Mouse (Mus musculus) hindbrain, postnatal 0 days (tissue): ENCODE results near the gene Fstl3. TPM values are rescaled to one million over a fixed set of nuclear protein-coding genes. Genes with fewer than 3 reads are reported as not detected.

Source experiments
- ATAC-seq: fragments of 200-750 bp; cut with Nextera tagmentation; 2 replicates; pipeline ENCODE4 v1.8.0; 2017; ENCODE audit warnings: mild to moderate bottlenecking, moderate TSS enrichment, moderate library complexity
- DNase-seq: peaks from one replicate; pipeline ENCODE4 v3.0.0-alpha.2; 2015; ENCODE audit warnings: low spot score
- H3K27ac ChIP-seq: fragments of 300-500 bp; sonication (generic); 2 replicates; pipeline ENCODE4 v1.5.1; 2014; ENCODE audit warnings: mild to moderate bottlenecking
- H3K27me3 ChIP-seq: fragments of 300-500 bp; sonication (generic); 2 replicates; pipeline ENCODE4 v1.6.1; 2014; ENCODE audit warnings: low read length, mixed read lengths; ENCODE audit not compliant: insufficient read depth
- H3K36me3 ChIP-seq: fragments of 300-500 bp; sonication (generic); 2 replicates; pipeline ENCODE4 v1.6.1; 2014; ENCODE audit warnings: low read length, mixed read lengths; ENCODE audit not compliant: insufficient read depth
- H3K4me1 ChIP-seq: fragments of 300-500 bp; sonication (generic); 2 replicates; pipeline ENCODE4 v1.6.1; 2014; ENCODE audit warnings: antibody characterized with exemption, low read length, mixed read lengths; ENCODE audit not compliant: insufficient read depth
- H3K4me2 ChIP-seq: fragments of 300-500 bp; sonication (generic); 2 replicates; pipeline ENCODE4 v1.6.1; 2014; ENCODE audit warnings: low read depth, mild to moderate bottlenecking, low read length, moderate library complexity, mixed read lengths
- H3K4me3 ChIP-seq: fragments of 300-500 bp; sonication (generic); 2 replicates; pipeline ENCODE4 v1.5.1; 2014; ENCODE audit warnings: low read length
- H3K9ac ChIP-seq: fragments of 300-500 bp; sonication (generic); replicated peaks from 2 replicates; pipeline ENCODE4 v1.6.1; 2014; ENCODE audit warnings: mild to moderate bottlenecking, low read length, moderate library complexity, mixed read lengths
- H3K9me3 ChIP-seq: fragments of 300-500 bp; sonication (generic); 2 replicates; pipeline ENCODE4 v1.6.1; 2016; ENCODE audit warnings: low read length, mixed read lengths
- CTCF ChIP-seq: IDR thresholded peaks from 2 replicates; pipeline ENCODE4 v1.5.1; 2016; ENCODE audit warnings: antibody characterized with exemption, control low read depth, low read depth
- WGBS: fragments of 180-500 bp; shearing (Covaris S2); extraction: QIAGEN DNeasy Blood & Tissue Kit; methylation state at CpG from one replicate; pipeline ENCODE4 v1.1.7; 2014; 5-methylcytosine and 5-hydroxymethylcytosine counted together
- polyA plus RNA-seq: library from polyadenylated mRNA; unstranded; fragments of >200 nt; fragmentation: Nextera tagmentation; extraction: Ambion mirVana; gene quantifications from 2 replicates; pipeline ENCODE4 v1.2.1, GENCODE M21; 2015
- total RNA-seq: library from RNA; depleted of rRNA; stranded (reverse); fragments of >200 nt; gene quantifications from 2 replicates; pipeline ENCODE4 v1.2.3, GENCODE M21; 2014

Gene Fstl3
- total and polyA plus RNA-seq, 2 experiments from 2014 or later: 2.6 to 3.2 TPM

DNA sequence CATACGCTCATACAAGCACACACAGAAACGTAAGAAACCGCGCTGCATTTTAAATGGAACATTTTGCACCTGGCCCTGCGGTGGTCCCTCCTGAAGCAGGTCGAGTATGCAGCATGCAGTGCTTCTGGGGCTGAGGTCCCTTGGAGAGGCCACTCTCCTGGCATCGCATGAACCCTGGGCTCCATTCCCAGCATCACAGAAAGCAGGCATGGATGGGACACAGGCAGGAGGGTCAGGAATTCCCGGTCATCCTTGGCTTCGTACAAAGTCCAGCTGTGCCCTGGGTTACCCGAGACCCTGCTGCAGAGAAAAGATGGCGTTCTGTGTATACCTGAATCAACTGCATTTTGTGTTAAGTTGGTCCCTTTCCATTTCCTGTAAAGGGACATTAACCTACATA, 23.4 kb downstream of the Fstl3 start:
- no peaks in the 10 kb centered on the region for H3K9me3 ChIP-seq
- TF ChIP-seq CTCF: no peak
- H3K4me2 ChIP-seq: no peak overlapping the region
- H3K4me1 ChIP-seq: peaks cover 25% of the 10 kb centered on the region; the same call in 1 of the 2 replicates
- no peaks in the 10 kb centered on the region for H3K27me3 ChIP-seq
- ATAC-seq (no peak), DNase-seq (no peak)
- no peaks in the 10 kb centered on the region for H3K36me3 ChIP-seq
- no peak overlapping the region for H3K4me3 ChIP-seq
- WGBS: 66% methylated on average over 11 of the region's 11 CpGs
- H3K9ac ChIP-seq: no peak overlapping the region
- H3K27ac ChIP-seq: no peak overlapping the region

DNA sequence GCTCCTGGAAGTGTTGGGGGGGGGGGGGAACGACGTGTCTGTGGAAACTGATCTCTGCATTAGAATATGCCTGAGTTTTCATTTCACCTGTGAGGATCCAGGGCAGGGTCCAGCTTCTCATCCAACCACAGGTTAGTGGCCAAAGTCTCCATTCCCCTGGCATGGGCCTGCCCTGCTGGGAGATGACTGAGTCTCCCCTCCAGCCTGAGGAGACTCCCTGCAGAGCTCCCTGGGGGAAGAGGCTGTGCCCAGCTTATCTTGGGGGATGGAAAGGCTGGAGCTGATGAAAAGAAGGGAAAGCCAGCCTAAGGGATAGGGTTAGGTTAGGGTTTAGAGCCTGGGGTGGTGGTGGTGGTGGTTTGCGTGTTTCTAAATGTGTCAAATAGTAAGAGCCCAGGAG, 24.8 kb downstream of the Fstl3 start:
- no peaks in the 10 kb centered on the region for H3K27me3 ChIP-seq
- no peak for ATAC-seq
- H3K9ac ChIP-seq: no peak overlapping the region
- no peak for DNase-seq
- no peaks in the 10 kb centered on the region for H3K36me3 ChIP-seq
- no peak overlapping the region for H3K4me3 ChIP-seq
- no peak for TF ChIP-seq CTCF
- H3K27ac ChIP-seq: peak overlapping the region; percentile 46; the same call in 1 of the 2 replicates
- peaks cover 25% of the 10 kb centered on the region; the same call in 1 of the 2 replicates for H3K4me1 ChIP-seq
- no peak overlapping the region for H3K4me2 ChIP-seq
- no peaks in the 10 kb centered on the region for H3K9me3 ChIP-seq
- 36% methylated on average over 3 of the region's 3 CpGs for WGBS

DNA sequence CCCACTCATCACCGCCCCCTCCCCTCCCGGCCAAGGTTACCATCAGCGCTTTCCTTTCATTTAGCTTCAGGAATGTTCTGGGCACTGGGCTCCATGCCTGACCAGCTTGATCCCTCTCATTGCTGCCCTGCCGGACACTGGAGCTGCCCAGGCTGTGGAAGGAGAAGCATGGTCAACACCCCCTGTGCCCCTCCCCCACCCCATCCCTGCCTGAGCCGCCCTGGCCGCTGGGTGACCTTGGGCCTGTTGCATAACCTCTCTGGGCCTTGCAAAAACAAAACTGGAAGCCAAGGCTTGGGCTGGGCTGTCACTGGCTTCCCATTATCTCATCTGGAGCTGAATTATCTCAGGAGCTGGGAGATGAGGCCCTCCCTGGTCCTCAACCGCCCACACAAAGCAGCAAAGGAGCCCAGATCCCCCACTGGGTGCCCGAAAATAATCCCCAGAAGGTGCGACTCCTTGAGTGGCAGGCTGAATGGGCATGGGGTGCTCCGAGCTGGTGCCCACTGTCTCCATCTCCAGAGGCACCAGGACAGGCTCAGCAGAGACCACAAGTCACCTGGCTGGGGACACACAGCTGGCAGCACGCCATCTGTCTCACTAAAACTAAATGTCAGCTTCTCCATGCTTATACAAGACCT, 25.4 kb downstream of the Fstl3 start:
- TF ChIP-seq CTCF: no peak
- Histone ChIP-seq H3K9ac (0 out of 2 replicates have a peak overlapping the region, but pooled peaks have one; percentile 9), H3K4me2 (no peak overlapping the region), H3K9me3 (no peaks in the 10 kb centered on the region), H3K4me3 (no peak overlapping the region), H3K27me3 (no peaks in the 10 kb centered on the region), H3K36me3 (no peaks in the 10 kb centered on the region), H3K4me1 (peaks cover 21% of the 10 kb centered on the region; the same call in 1 of the 2 replicates), H3K27ac (peak overlapping the region; percentile 46)
- DNase-seq (no peak), ATAC-seq (peak; percentile 9; the same call in 1 of the 2 replicates)
- 23% methylated on average over 11 of the region's 11 CpGs for WGBS

DNA sequence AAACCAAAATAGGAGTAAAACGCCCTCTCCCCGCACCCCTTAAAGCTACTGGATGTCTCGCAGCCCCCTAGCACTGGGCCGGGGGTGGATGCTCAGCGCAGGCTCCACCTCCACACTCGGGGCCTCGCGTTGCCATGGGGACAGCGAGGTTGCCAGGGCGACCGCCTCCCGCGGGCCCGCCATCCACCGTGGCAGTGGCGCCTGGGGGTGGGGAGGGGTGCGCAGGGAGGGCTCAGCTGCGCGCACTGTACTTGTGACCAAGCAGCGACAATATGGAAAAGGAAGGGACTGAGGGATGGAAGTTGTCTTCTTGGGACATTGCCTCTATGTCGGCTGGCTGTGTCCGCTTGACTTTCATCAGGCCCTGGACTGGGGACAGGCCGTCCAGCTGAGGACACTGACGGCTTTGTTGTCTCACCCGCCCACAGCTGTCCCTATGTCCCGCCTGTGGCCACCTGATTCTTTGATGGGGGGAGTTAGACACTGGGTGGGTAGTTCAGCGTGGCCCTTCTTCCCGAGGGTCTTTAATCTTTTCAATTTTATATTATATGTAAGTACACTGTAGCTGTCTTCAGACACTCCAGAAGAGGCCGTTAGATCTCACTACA, 26.7 kb downstream of the Fstl3 start:
- H3K27me3 ChIP-seq: no peaks in the 10 kb centered on the region
- peak overlapping the region; percentile 21; the same call in 1 of the 2 replicates for H3K9ac ChIP-seq
- no peak for TF ChIP-seq CTCF
- peaks cover 21% of the 10 kb centered on the region; the same call in 1 of the 2 replicates for H3K4me1 ChIP-seq
- 6% methylated on average over 29 of the region's 29 CpGs for WGBS
- H3K9me3 ChIP-seq: no peaks in the 10 kb centered on the region
- H3K4me3 ChIP-seq: peak overlapping the region; percentile 18
- peak overlapping the region; percentile 48 for H3K4me2 ChIP-seq
- H3K36me3 ChIP-seq: peaks cover 10% of the 10 kb centered on the region; the same call in 1 of the 2 replicates
- H3K27ac ChIP-seq: peak overlapping the region; percentile 74
- peak; percentile 91 for DNase-seq
- peak; percentile 92 for ATAC-seq

DNA sequence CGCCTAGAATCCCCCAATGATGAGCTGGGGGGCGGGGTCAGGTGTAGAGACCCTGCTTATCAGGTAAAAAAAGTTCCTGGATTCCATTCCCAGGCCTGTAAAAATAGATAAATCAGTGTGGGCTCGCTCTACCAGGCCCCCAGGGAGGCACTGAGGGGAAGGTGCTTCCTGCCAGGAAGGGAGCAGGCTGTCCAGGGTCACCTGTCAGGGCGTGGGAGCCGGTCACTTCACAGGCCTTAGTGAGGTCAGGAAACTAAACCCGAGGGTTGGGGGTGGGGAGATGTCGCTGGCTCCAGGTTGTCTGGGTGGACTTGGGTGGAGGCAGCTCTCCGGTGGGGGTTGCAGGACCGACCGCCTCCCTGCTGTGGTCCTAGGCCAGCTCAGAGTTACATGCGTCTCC, 28.6 kb downstream of the Fstl3 start:
- Histone ChIP-seq H3K4me1 (peaks cover 21% of the 10 kb centered on the region; the same call in 1 of the 2 replicates), H3K27ac (no peak overlapping the region)
- WGBS: 73% methylated on average over 11 of the region's 11 CpGs

DNA sequence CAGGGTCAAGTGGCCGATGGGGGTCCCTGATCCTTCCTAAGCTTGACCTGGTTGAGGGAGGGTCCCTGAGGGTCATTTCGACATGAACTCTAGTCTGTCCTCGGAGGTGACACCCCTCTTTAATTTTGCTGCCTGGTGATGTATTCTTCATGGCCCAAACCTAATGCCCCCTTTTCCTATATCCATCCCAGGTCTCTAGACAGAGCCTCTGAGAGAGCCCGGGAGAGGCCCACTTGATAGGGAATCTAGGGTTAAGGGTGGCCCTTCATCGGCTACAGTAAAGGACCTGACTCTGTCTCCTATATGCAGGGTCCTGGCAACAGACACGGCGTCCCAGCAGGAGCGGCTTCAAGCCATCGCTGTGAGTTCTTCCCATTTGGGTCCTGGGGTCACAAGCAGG, 29.3 kb downstream of the Fstl3 start:
- Histone ChIP-seq H3K4me1 (peaks cover 21% of the 10 kb centered on the region; the same call in 1 of the 2 replicates), H3K27ac (no peak overlapping the region)

More for the DNA sequence above, 28.6 kb downstream of the Fstl3 start:
- peaks cover 19% of the 10 kb centered on the region; the same call in 1 of the 2 replicates for H3K36me3 ChIP-seq
- H3K27me3 ChIP-seq: no peaks in the 10 kb centered on the region
- ATAC-seq (no peak), DNase-seq (no peak)
- H3K4me2 ChIP-seq: no peak overlapping the region
- H3K4me3 ChIP-seq: no peak overlapping the region
- H3K9me3 ChIP-seq: no peaks in the 10 kb centered on the region
- H3K9ac ChIP-seq: no peak overlapping the region
- no peak for TF ChIP-seq CTCF

More for the DNA sequence above, 29.3 kb downstream of the Fstl3 start:
- no peaks in the 10 kb centered on the region for H3K27me3 ChIP-seq
- peaks cover 23% of the 10 kb centered on the region; the same call in 1 of the 2 replicates for H3K36me3 ChIP-seq
- DNase-seq (no peak), ATAC-seq (no peak)
- no peak for TF ChIP-seq CTCF
- H3K4me3 ChIP-seq: no peak overlapping the region
- H3K9me3 ChIP-seq: no peaks in the 10 kb centered on the region
- no peak overlapping the region for H3K9ac ChIP-seq
- no peak overlapping the region for H3K4me2 ChIP-seq
- 84% methylated on average over 9 of the region's 9 CpGs for WGBS
